Mouse (Mus musculus): Measurements from ENCODE around the gene Hsph1. TPM values are rescaled to one million over a fixed set of nuclear protein-coding genes. Genes with fewer than 3 reads are reported as not detected.

Hsph1 gene
- 322 TPM for polyA plus RNA-seq (2014; fragmentation: Illumina TruSeq; extraction: RNeasy Lipid Tissue Mini Kit (QIAGEN cat#74804))

GRCm38 (mm10) chr5:149636075-149636920 is at the start of gene Hsph1:
Gene Hsph1 (minus strand): TSS chr5:149636376.

DNA sequence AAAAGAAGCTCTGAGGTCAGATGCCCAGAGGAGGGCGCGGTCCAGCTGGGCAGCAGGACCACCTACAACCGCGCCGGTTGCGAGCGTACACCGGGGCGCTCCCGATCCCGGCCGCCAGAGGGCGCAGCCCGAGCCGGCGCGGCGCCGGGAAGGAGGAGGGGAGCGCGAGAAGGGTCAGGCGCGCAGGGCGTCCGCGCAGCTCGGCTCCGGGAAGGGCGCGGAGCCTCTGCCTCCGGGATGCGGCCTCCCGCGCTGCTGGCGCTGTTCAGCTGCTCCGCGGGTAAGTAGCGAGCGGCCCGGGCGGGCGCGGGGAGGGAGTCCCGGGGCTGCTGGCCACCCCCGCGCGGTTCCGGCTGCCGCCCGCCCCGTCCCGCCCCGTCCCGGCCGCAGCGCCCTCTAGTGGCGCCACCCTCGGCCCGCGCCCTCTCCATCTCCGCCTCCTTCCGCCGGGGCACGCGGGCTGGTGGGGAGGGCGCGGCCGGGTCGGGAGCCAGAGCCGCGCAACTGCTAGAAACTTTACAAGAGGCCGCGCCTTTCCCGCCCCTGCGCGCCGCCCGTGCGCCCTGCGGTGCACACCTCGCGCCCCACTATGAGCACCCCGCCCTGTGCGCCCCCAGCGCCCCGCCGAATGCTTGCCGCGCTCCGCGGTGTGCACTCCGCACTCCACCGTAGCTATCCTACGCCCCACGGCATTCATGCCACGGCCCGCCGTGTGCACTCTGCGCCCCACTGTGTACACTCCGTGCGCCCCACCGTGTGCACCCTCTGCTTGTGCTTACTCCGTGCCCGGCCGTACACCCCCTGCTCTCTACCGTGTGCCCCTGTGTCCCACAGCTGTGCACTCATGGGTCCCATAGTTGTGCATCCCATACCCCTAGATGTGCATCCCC is 42.2 kb upstream of the Hsph1 start, which contains the start of gene B3glct:
Gene B3glct (plus strand): TSS at position 131 of the 890 bp plus-strand sequence.

Other genes with a start within 250 kb of the Hsph1 start
- gene Medag, start 224.6 kb downstream of the Hsph1 start, polyA plus RNA-seq (2014; fragmentation: Illumina TruSeq; extraction: RNeasy Lipid Tissue Mini Kit (QIAGEN cat#74804)) = 13.2 TPM
- gene Tex26, start 196.7 kb downstream of the Hsph1 start, polyA plus RNA-seq (2014; fragmentation: Illumina TruSeq; extraction: RNeasy Lipid Tissue Mini Kit (QIAGEN cat#74804)) = 2.3 TPM
- gene Wdr95, start 107.7 kb downstream of the Hsph1 start, polyA plus RNA-seq (2014; fragmentation: Illumina TruSeq; extraction: RNeasy Lipid Tissue Mini Kit (QIAGEN cat#74804)) = 1.1 TPM
- gene B3glct, start 41.9 kb upstream of the Hsph1 start, polyA plus RNA-seq (2014; fragmentation: Illumina TruSeq; extraction: RNeasy Lipid Tissue Mini Kit (QIAGEN cat#74804)) = 36.1 TPM

All from ovary, adult 10 weeks (tissue).